Mouse (Mus musculus): Measurements from ENCODE around the gene Mphosph8. TPM values are rescaled to one million over a fixed set of nuclear protein-coding genes. Genes with fewer than 3 reads are reported as not detected.

Gene Mphosph8
- total RNA-seq, 2 experiments from 2014 or later, result 23.8 to 32.8 TPM

Other genes with a start within 250 kb of the Mphosph8 start
- gene Cenpj, start 92.8 kb upstream of the Mphosph8 start, total RNA-seq (2021), result 1 to 10 TPM; 3.0 to 3.6 TPM
- gene Parp4, start 92.6 kb upstream of the Mphosph8 start, total RNA-seq (2021), result 10 to 100 TPM; 26.8 to 29.4 TPM
- 10 to 100 TPM; 24.5 to 27.9 TPM for gene Pspc1, start 110.1 kb downstream of the Mphosph8 start, total RNA-seq (2021)
- 10 to 100 TPM; 23.8 to 26.5 TPM for gene Zmym5, start 143.5 kb downstream of the Mphosph8 start, total RNA-seq (2021)
- gene Zmym2, start 218.4 kb downstream of the Mphosph8 start, total RNA-seq (2021), result 10 to 100 TPM; 44.0 to 57.3 TPM